Mouse (Mus musculus): ENCODE data around the gene Tas1r1. TPM values are rescaled to one million over a fixed set of nuclear protein-coding genes. Genes with fewer than 3 reads are reported as not detected.
A peak's percentile ranks its signal among the peaks of the same experiment; 100 is the strongest.

The Tas1r1 gene
- polyA plus RNA-seq, 1 experiment from 2014 or later: 0.59 TPM

- peaks cover 15% of the 10 kb centered on the region for H3K4me1 ChIP-seq (replicated peaks; ENCODE audit: control insufficient read depth, insufficient read depth, low read length)
- ATAC-seq (ENCODE audit: low read depth): no peak
- 18% methylated on average over 10 of the region's 10 CpGs for WGBS
- no peaks in the 10 kb centered on the region for H3K9me3 ChIP-seq (ENCODE audit: control insufficient read depth, low read length)
- peak overlapping the region; percentile 81 for H3K27ac ChIP-seq (ENCODE audit: low read length)
- peak overlapping the region; percentile 86 for H3K4me2 ChIP-seq (ENCODE audit: low read depth, low read length)
- peaks cover 31% of the 10 kb centered on the region for H3K36me3 ChIP-seq (ENCODE audit: control insufficient read depth, insufficient read depth, low read length)
- H3K9ac ChIP-seq (ENCODE audit: low read length): peak overlapping the region; percentile 94
- H3K4me3 ChIP-seq (ENCODE audit: low read length): peak overlapping the region; percentile 92
- H3K27me3 ChIP-seq (ENCODE audit: control insufficient read depth, insufficient read depth, low read depth, low read length): no peaks in the 10 kb centered on the region
Observed at GRCm38 (mm10) chr4:151988014-151988341, 50.4 kb downstream of the Tas1r1 start.

- 65% methylated on average over 8 of the region's 8 CpGs for WGBS
- no peak overlapping the region for H3K4me2 ChIP-seq (ENCODE audit: low read depth, low read length)
- no peaks in the 10 kb centered on the region for H3K27me3 ChIP-seq (ENCODE audit: control insufficient read depth, insufficient read depth, low read depth, low read length)
- no peaks in the 10 kb centered on the region for H3K9me3 ChIP-seq (ENCODE audit: control insufficient read depth, low read length)
- no peak overlapping the region for H3K4me3 ChIP-seq (ENCODE audit: low read length)
- peak overlapping the region; percentile 22; the same call in 1 of the 2 replicates for H3K9ac ChIP-seq (ENCODE audit: low read length)
- no peak for ATAC-seq (ENCODE audit: low read depth)
- peaks cover 25% of the 10 kb centered on the region for H3K36me3 ChIP-seq (ENCODE audit: control insufficient read depth, insufficient read depth, low read length)
- no peak overlapping the region for H3K27ac ChIP-seq (ENCODE audit: low read length)
- peaks cover 13% of the 10 kb centered on the region for H3K4me1 ChIP-seq (replicated peaks; ENCODE audit: control insufficient read depth, insufficient read depth, low read length)
Observed at GRCm38 (mm10) chr4:151986650-151987049, 51.7 kb downstream of the Tas1r1 start.

- Histone ChIP-seq H3K36me3 (ENCODE audit: control insufficient read depth, insufficient read depth, low read length) (peaks cover 18% of the 10 kb centered on the region), H3K27ac (ENCODE audit: low read length) (no peak overlapping the region), H3K4me3 (ENCODE audit: low read length) (no peak overlapping the region), H3K4me1 (replicated peaks; ENCODE audit: control insufficient read depth, insufficient read depth, low read length) (peaks cover 13% of the 10 kb centered on the region), H3K9ac (ENCODE audit: low read length) (no peak overlapping the region), H3K9me3 (ENCODE audit: control insufficient read depth, low read length) (no peaks in the 10 kb centered on the region), H3K27me3 (ENCODE audit: control insufficient read depth, insufficient read depth, low read depth, low read length) (no peaks in the 10 kb centered on the region), H3K4me2 (ENCODE audit: low read depth, low read length) (no peak overlapping the region)
- ATAC-seq (ENCODE audit: low read depth): no peak
- WGBS: 28% methylated on average over 10 of the region's 10 CpGs
Observed at GRCm38 (mm10) chr4:151985886-151986285, 52.5 kb downstream of the Tas1r1 start.

DNA sequence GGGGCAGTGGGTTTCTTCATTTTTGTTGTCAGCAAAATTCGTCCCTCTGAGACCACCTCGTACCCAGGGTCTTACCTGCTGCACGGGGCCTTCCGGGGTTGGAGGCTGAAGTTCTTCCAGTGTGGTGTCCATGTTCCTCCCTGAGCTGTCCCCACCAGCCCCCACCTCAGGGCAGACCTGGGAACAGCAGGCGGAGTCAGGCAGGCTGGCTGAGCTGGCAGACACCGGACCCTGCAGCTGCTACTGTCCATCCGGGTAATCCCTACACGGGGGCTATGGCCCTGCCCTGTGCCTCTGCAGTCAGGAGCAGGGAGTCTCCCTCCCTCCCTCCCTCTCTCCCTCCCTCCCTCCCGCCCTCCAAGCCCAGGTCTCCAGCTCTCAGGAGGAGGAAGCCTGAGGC, 54.8 kb downstream of the Tas1r1 start:
- Histone ChIP-seq H3K9me3 (ENCODE audit: control insufficient read depth, low read length) (no peaks in the 10 kb centered on the region), H3K4me1 (replicated peaks; ENCODE audit: control insufficient read depth, insufficient read depth, low read length) (peaks cover 9% of the 10 kb centered on the region), H3K36me3 (ENCODE audit: control insufficient read depth, insufficient read depth, low read length) (peaks cover 15% of the 10 kb centered on the region; the same call in 1 of the 2 replicates), H3K27ac (ENCODE audit: low read length) (no peak overlapping the region), H3K9ac (ENCODE audit: low read length) (no peak overlapping the region), H3K27me3 (ENCODE audit: control insufficient read depth, insufficient read depth, low read depth, low read length) (no peaks in the 10 kb centered on the region), H3K4me2 (ENCODE audit: low read depth, low read length) (no peak overlapping the region), H3K4me3 (ENCODE audit: low read length) (no peak overlapping the region)
- ATAC-seq (ENCODE audit: low read depth): no peak
- WGBS: 41% methylated on average over 9 of the region's 9 CpGs

GRCm38 (mm10) chr4:151983043-151983442, 55.3 kb downstream of the Tas1r1 start:
- H3K9ac ChIP-seq (ENCODE audit: low read length): no peak overlapping the region
- ATAC-seq (ENCODE audit: low read depth): no peak
- no peak overlapping the region for H3K27ac ChIP-seq (ENCODE audit: low read length)
- peaks cover 15% of the 10 kb centered on the region; the same call in 1 of the 2 replicates for H3K36me3 ChIP-seq (ENCODE audit: control insufficient read depth, insufficient read depth, low read length)
- H3K4me2 ChIP-seq (ENCODE audit: low read depth, low read length): no peak overlapping the region
- H3K4me3 ChIP-seq (ENCODE audit: low read length): no peak overlapping the region
- no peaks in the 10 kb centered on the region for H3K9me3 ChIP-seq (ENCODE audit: control insufficient read depth, low read length)
- peaks cover 9% of the 10 kb centered on the region for H3K4me1 ChIP-seq (replicated peaks; ENCODE audit: control insufficient read depth, insufficient read depth, low read length)
- WGBS: 63% methylated on average over 17 of the region's 17 CpGs
- H3K27me3 ChIP-seq (ENCODE audit: control insufficient read depth, insufficient read depth, low read depth, low read length): no peaks in the 10 kb centered on the region

DNA sequence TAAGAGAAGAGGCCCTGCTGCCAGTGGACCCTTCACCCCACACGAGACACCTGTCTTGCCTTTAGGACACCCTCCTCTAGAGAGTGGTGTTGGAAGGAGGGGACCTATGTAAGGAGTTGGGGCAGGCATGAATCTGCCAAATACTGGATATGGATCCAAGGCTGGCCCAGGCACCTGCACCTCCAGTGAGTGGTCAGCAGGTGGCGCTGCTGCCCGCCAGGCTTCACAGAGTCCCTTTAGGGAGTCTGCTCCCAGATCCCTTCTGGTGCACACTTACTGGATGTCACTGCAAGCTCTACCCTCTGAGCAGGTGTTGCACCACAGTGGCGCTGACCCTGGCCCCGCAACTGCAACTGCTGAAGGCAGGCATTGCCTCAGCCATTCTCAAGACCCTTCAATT, 57.0 kb downstream of the Tas1r1 start:
- Histone ChIP-seq H3K4me2 (ENCODE audit: low read depth, low read length) (no peak overlapping the region), H3K36me3 (ENCODE audit: control insufficient read depth, insufficient read depth, low read length) (peaks cover 21% of the 10 kb centered on the region), H3K4me1 (replicated peaks; ENCODE audit: control insufficient read depth, insufficient read depth, low read length) (no peaks in the 10 kb centered on the region; the same call in 1 of the 2 replicates), H3K27ac (ENCODE audit: low read length) (no peak overlapping the region), H3K4me3 (ENCODE audit: low read length) (no peak overlapping the region), H3K9me3 (ENCODE audit: control insufficient read depth, low read length) (no peaks in the 10 kb centered on the region), H3K27me3 (ENCODE audit: control insufficient read depth, insufficient read depth, low read depth, low read length) (no peaks in the 10 kb centered on the region), H3K9ac (ENCODE audit: low read length) (no peak overlapping the region)
- WGBS: 7% methylated on average over 5 of the region's 5 CpGs
- ATAC-seq (ENCODE audit: low read depth): peak; percentile 61

DNA sequence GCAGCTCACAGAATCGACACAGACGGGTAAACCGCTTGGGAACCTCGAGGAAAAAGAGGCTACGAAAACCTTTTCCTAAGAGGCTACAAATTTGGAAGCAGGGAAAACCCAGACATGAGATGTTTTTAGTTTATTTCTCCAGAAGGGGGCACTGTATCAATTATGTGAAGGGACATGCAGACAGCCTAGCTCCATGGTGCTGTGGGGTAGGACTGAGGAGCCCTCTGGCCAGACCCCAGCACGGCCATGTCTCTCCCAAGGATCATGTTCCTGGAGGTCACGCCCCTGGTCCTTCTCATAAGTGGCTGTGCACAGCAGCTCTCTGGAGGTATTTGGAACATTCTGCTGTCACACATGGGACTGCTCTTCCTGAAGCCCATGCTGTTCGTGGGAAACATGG, 57.7 kb downstream of the Tas1r1 start:
- no peak overlapping the region for H3K4me2 ChIP-seq (ENCODE audit: low read depth, low read length)
- H3K4me1 ChIP-seq (replicated peaks; ENCODE audit: control insufficient read depth, insufficient read depth, low read length): no peaks in the 10 kb centered on the region
- H3K27me3 ChIP-seq (ENCODE audit: control insufficient read depth, insufficient read depth, low read depth, low read length): no peaks in the 10 kb centered on the region
- no peak overlapping the region for H3K9ac ChIP-seq (ENCODE audit: low read length)
- H3K4me3 ChIP-seq (ENCODE audit: low read length): no peak overlapping the region
- peaks cover 21% of the 10 kb centered on the region for H3K36me3 ChIP-seq (ENCODE audit: control insufficient read depth, insufficient read depth, low read length)
- H3K27ac ChIP-seq (ENCODE audit: low read length): no peak overlapping the region
- H3K9me3 ChIP-seq (ENCODE audit: control insufficient read depth, low read length): no peaks in the 10 kb centered on the region
- 72% methylated on average over 8 of the region's 8 CpGs for WGBS
- ATAC-seq (ENCODE audit: low read depth): no peak

Other genes with a start within 250 kb of the Tas1r1 start
- gene Camta1, start 176.7 kb downstream of the Tas1r1 start, polyA plus RNA-seq (2015; fragmentation: Nextera tagmentation; extraction: Ambion mirVana): 59.4 and 89.4 TPM in 2 replicates
- 56.4 and 57.1 TPM in 2 replicates for gene Dnajc11, start 104.9 kb downstream of the Tas1r1 start, polyA plus RNA-seq (2015; fragmentation: Nextera tagmentation; extraction: Ambion mirVana)
- gene Thap3, start 49.6 kb downstream of the Tas1r1 start, polyA plus RNA-seq (2015; fragmentation: Nextera tagmentation; extraction: Ambion mirVana): 37.5 and 43.9 TPM in 2 replicates
- 25.1 and 26.8 TPM in 2 replicates for gene Phf13, start 42.3 kb downstream of the Tas1r1 start, polyA plus RNA-seq (2015; fragmentation: Nextera tagmentation; extraction: Ambion mirVana)
- 10.9 and 12.3 TPM in 2 replicates for gene Klhl21, start 29.8 kb downstream of the Tas1r1 start, polyA plus RNA-seq (2015; fragmentation: Nextera tagmentation; extraction: Ambion mirVana)
- gene Zbtb48, start 10.9 kb downstream of the Tas1r1 start, polyA plus RNA-seq (2015; fragmentation: Nextera tagmentation; extraction: Ambion mirVana): 17.5 and 20.6 TPM in 2 replicates
- gene Nol9, start 753 bp upstream of the Tas1r1 start, polyA plus RNA-seq (2015; fragmentation: Nextera tagmentation; extraction: Ambion mirVana): 21.4 and 22.7 TPM in 2 replicates
- gene Plekhg5, start 33.9 kb upstream of the Tas1r1 start, polyA plus RNA-seq (2015; fragmentation: Nextera tagmentation; extraction: Ambion mirVana): 23.3 and 24.1 TPM in 2 replicates
- gene Tnfrsf25, start 77.4 kb upstream of the Tas1r1 start, polyA plus RNA-seq (2015; fragmentation: Nextera tagmentation; extraction: Ambion mirVana): 1.6 and 2.4 TPM in 2 replicates
- gene Espn, start 113.8 kb upstream of the Tas1r1 start, polyA plus RNA-seq (2015; fragmentation: Nextera tagmentation; extraction: Ambion mirVana): 6.6 and 10.1 TPM in 2 replicates
- gene Hes2, start 120.3 kb upstream of the Tas1r1 start, polyA plus RNA-seq (2015; fragmentation: Nextera tagmentation; extraction: Ambion mirVana): 0.54 and 0.87 TPM in 2 replicates
- 66.5 and 69.0 TPM in 2 replicates for gene Acot7, start 139.6 kb upstream of the Tas1r1 start, polyA plus RNA-seq (2015; fragmentation: Nextera tagmentation; extraction: Ambion mirVana)
- gene Gpr153, start 235.7 kb upstream of the Tas1r1 start, polyA plus RNA-seq (2015; fragmentation: Nextera tagmentation; extraction: Ambion mirVana): 8.3 and 8.5 TPM in 2 replicates

Measured in lung, embryonic 16.5 days (tissue).